Mouse (Mus musculus) frontal cortex, postnatal 25 days (tissue): ENCODE data around the gene Eif3m.
"Not testable (repeated sequence)": the region's sequence is repeated elsewhere in the genome, so short reads cannot be mapped to it uniquely, and the experiment has no call there.

Source experiments
- DNase-seq, 2 experiments: peaks; one replicate each; pipeline ENCODE4 v3.0.0; 2022; ENCODE audit warnings: low spot score in 2 of 2

Gene Eif3m

DNA sequence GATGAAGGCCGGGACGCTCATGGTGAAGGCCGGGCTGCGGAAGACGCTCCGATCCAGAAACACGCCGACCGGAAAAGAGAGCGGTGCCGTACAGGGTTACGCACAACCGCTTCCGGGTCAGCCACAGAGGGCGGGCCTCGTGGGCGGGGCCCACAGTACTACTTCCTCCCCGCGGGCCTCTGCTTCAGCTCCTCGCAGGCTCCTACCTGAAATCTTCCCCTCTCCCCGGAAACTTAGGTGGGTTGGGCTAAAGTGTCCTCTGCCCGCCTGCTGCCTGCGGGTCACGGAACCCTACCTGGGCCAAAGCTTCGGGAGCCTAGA lies at the start of gene Eif3m:
Eif3m (minus strand) TSS at position 114 of the 321 bp plus-strand sequence.
- DNase-seq: peak; percentile 88 to 90

DNA sequence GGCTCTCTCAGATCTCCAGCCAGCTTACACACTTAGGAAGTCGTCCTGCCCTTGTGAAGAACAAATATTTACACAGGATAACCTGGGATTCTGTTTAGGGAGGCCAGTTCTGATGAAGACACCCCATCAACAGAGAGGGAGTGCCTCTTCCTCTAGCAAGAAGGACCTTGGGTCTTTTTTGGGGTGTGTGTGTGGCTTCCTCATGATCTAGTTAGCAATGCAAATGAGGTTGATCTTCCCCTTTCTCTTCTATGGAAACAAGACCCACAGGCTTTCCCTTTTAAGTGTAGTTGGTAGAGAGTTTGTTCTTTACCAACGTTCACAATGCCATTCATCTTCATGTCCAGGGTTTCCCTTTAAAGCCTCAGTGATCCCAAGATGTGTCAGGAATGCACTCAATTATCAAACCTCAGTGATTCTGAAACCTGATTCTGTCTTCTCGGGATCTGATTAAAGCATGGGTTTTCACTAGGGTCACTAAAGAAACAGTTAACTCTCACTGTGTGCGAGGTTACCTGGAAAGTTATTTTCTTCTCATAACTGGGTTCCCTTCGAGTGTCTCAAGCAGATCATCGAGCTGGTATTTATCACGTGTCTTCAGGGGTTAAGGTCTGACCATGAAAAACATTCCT lies 46.0 kb upstream of the Eif3m start:
- no peak for DNase-seq

DNA sequence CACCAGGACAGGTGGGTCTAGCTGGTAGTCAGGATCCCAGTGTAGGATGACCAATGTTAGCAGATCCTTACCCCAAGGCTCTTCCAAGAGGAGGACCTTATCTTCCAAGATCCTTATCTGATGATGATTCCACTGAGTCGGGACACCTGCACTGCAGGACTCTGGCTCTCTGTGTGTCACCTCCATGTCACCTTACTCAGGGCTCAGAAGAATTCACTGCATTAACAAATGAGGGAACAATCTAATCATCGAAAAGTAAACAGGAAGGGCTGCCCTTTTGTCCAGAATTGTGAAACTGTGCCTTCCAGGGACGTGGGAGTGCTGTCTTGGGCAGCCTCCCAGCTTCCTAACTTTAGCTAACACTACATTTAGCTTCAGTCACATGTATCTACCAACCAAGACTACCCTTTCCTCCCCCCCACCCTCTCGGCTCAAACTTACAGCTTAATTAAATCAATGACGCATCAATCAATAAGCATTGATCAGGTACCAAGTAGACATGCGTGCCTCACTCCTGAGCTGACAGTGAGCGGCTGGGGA lies 41.8 kb upstream of the Eif3m start:
- DNase-seq: no peak

DNA sequence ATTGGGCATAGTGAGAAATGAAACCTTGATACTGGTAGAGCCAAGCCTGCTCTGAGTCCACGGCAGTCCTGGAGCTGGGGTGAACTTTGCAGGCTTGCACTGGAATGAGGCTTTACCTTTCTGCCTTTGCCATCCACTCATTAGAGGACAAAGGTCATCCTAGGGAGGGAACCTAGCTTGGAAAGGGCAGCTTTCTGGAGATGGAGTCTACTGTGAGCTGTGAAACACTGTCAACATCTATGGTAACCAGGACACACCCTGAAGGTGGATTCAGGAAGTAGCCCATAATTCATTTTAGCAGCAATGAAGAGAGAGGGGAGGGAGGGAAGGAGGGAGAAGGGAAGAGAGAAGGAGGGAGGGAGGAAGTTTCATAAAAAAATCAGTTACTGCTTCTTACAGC lies 38.6 kb upstream of the Eif3m start:
- no peak for DNase-seq

DNA sequence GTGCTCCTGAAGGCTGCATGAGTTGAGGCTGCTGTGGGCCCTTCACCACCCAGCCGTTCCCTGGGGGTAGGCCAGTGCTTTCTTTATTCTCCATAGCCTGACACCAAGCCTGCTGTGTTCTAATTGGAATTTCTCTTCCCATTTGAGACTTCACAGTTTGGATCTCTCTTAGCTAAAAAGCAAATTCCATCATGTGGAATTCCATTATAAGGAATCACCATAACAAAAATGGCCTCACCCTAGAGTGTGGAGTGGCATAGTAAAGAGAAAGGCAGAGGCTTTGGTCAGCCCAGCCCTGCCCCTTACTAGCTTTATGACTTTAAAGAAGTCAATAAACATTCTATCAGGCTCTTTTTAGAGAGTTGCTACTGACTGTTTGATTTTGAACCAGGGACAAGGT lies 31.4 kb upstream of the Eif3m start:
- DNase-seq: no peak

DNA sequence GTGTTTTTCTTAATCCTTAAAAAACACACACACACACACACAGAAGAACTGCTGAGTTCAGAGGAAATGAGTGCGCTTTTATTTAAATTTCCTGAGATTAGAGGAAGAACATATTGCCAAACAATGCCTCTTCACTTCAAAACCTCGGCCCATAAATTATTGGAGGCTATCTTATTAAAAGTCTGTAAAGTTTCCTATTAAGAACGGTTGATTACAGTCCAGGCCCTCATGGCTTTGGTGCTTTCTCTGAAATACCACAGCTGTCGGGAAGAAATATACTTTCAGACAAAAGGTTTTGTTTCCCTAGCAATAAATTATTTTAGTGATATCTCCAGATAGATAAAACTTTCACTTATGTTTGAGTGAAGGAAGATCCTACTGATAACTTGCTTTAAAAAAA lies 26.3 kb upstream of the Eif3m start:
- no peak for DNase-seq

DNA sequence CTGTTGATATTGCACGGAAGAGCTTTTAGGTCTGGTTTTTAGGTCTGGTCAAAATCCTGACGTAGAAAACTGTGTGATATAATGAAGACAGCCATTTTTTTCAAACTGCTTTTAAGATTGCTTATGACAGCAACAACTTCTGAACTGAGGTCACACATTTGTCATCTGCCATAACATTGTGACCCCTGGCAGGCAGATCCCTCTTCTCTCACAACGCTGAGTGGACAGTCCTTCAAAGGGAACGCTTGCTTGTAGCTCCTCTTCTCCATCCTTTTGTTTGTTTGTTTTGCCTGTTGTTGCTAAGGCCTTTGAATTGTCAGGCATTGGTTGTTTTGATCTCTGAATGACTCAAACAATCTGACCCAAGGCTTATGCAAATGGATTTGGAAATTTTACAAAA lies 24.0 kb upstream of the Eif3m start:
- DNase-seq: no peak

DNA sequence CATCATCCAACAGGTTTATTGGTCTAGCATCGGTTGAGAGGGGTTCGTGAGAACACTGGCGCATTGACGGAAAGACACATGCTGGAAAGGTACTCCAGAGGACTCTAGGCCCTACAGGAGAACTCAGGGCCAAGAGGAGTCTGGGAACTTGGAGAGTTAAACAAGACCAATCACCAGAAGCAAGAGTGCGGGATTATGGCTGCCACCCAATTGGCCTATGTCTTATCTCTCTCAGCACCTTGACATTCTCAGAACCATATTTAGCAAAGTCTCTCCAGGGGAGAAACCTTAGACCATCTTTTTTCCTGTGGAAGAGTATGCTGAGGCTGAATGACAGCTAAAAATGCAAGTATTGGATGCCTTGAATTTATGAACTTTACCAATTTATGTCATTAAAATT lies 22.0 kb upstream of the Eif3m start:
- no peak for DNase-seq

DNA sequence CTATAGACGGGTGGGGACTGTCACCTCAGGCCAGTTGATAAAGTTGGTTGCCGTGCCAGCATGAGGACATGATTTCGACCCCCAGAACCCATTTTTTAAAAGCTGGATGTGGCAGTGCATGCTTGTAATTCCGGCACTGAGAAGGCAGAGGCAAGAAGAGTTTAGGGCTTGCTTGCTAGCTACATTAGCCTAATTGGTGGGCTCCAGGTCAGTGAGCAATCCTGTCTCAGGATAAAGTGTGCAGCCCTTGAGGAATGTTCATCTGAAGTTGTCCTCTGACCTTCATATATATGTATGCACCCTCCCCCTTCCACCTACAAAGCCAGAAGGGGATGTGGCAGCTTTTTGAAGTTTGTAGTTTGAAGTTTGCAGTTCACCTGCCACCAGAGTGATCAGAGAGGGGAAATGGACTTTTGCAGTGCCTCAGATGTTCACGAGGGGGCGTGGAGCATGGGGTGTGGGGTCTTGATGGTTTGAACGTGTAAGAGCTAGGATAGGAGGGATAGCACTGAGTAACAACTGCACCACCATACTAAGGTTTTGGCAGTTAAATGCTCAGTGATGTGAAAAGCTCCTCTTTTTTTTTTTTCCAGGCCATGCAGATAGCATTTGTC lies 21.2 kb upstream of the Eif3m start:
- DNase-seq: no peak

DNA sequence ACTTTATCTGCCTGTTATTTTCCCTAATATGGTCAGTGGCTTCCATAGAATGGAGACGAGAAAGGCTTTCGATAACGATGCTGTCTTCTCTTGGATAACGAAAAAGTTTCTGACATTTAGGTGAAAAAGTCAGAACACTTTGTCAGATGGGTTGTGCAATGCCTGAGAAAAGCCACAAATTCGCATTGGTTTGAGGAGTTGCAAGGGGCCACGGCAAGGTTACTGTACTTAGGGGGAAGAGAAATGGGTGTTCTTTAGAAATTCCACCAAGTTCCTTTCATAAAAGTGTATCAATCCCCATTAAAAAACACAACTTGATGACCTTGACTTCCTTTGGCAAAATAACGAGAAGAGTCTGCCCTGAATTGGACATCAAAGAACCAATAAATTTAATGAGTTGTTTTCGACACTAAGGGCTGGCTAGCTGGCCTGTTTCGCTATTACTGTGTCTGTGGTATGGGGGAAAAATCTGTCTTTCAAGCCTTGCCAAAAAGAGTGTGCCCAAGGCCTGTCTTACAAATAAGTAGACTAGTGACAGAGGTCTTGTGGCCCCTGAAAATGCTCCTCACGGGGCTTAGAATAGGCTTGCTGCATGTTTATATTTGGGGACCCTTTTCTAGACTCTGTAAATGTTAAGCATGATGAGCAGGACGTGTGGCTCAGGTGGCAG lies 19.7 kb upstream of the Eif3m start:
- no peak for DNase-seq

DNA sequence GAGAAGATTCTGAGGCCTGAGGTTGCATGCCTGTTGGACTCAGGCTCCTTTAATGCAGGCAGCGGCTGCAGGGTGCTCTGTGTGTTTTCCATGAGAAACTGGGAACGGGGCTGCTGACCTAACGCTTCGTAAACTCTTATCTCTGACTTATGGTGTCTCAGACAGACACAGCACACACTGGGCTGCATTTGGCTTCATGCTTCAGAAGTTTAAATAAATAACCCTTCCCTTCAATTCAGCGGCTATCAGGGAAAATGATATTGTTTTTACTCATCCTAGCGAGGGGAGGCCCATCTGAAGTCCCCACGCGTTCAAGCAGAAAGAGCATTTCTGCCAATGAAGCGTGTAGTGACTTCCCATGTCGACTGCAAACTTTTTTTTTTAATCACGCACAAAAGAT lies 19.1 kb upstream of the Eif3m start:
- DNase-seq: no peak

DNA sequence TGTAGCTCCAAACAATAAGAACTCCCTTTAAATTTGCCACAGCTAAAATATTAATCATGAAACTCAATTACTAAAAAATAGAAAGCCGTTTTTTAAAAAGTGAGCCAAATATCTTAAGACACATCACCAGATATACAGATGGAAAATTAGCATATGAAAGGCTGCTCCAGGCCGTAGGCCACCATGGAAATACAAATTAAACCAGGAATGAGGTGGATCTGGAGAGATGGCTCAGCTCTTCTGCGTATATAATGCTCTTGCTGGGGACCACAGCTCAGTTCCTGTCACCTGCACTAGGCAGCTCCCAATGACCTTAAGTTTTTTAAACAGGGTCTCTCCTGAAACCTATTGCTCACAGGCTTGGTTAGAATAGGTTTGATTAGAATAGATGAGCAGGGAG lies 17.2 kb upstream of the Eif3m start:
- DNase-seq: no peak

DNA sequence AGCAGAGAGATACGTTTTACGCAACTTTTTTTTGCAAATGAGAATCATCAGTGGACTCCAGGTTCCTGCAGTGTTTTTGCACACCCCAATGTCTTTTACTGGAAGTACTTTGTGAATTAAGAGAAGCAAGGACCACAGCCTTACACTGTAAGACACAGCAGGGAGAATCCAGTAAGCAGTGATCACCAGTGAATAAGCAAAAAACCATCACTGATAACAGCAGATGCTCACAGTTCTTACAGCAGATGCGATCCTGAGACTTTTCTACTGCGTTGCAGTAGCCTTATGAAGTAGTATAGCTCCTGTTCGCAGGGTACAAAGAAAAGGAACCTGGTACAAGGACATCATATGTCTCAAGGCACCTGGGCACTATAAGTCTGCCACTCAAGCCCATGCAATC lies 13.6 kb upstream of the Eif3m start:
- DNase-seq: no peak

DNA sequence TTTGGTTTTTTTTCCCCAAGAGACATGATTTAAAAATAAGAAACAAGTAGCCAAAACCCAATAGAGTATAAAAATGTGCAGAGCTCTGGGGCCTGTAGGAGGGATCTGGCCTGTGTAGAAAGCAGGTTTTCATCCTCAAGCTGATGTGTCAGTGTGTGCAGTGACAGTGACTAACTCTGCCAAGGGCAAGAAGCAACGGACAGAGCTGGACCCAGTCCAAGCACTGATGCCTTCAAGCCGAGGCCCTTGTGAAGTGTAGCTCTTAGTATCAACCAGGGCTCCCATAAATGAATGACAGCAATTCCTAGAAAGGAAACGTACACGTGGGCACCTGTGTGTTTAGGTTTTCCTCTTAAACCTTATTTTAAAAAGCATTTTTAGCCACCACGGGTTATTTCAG lies 11.9 kb upstream of the Eif3m start:
- DNase-seq: no peak

DNA sequence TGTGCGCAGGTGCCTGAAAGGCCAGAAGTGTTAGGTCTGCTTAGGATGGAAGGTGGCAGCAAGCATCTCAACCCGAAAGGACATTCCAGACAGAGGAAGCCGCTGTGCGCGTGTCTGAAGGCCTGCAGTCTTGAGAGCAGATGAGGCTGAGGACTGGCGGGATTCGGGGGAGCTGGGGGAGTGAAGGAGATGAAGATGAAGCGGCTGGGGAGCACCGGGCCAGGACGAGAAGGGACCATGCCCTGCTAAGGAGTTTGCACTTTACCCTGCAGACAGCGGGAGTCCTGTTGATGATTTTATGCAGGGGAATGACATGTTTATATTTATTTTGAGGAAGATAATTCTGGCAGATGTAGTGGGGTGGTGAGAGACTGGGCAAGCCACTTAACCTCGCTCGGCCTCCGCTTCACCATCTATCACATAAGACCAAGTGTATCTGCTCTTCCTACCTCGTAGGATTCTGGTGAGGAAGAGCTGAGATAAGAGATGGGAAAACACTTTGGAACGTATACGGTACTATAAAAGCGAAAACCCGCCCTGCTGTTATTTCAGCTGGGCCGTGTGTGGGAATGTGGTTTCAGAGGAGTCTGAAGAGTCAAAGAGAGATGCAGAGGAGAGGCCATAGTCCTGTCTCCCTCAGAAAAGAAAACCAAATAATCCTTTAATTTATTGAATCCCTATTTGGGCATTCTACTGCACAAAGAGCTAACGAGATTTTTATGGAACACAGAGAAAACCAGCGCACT lies 10.2 kb upstream of the Eif3m start:
- no peak for DNase-seq

DNA sequence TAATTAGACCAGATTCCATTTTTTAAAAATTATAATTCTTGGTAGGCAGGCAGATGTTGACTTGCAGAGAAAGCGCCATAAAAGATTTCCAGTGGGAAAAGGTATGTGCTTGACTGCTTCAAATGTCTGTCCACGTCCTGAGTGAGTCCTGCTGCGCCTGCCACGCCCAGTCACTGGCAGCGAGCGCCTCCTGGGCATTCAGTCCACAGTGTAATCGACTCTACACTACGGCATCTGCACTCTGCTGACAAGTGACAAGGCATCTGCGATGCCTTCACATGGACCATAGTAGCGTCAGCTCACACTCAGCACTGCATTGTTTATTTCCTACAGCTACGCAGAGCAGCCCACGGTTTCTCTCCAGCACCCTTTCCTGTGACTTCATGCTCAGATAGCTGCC lies 8.7 kb upstream of the Eif3m start:
- not testable (repeated sequence) for DNase-seq

DNA sequence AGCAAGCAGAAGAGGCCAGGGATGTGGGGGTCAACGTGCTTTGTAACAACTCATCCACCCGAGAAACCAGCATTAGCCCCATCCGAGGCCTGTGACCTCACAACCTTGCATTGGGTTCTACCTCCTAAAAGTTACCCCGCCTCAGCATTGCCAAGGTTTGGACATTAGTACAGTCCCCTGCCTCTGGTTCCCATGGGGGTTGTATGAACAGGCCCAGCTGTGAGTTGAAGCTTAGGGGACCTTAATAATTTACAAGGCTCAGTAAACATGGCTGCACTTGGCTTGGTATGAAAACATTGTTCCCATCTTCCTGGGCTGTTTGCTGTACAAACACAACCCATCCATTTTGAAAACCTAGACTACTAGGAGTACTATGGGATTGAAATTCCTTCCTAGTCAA lies 6.9 kb upstream of the Eif3m start:
- DNase-seq: no peak

DNA sequence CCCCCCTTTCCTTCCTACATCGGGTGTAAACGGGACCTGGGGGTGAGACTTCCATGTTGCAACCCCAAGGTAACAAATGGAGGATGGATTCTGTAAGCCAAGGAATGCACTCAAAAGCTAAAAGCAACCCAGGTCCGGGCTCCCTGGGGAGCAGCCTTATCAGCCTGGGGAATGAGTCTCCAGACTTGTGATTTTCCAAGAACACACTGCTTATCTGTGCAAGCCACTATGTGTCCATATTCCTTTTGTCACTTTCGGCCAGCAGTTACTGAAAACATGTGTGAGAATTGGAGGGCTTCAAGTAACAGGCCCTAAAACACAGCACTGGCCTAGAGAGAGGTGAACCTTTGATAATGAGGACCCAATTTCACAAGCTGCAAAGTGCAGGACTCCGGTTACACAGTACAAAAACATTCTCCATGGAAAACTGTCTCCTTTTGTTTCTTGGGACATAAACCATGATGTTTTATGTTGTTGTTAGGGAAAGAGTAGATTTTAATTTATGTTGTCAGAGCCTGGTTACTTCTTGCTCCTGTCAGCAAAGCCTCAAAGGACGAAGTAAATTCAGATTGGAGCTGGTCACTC lies 6.2 kb upstream of the Eif3m start:
- no peak for DNase-seq

DNA sequence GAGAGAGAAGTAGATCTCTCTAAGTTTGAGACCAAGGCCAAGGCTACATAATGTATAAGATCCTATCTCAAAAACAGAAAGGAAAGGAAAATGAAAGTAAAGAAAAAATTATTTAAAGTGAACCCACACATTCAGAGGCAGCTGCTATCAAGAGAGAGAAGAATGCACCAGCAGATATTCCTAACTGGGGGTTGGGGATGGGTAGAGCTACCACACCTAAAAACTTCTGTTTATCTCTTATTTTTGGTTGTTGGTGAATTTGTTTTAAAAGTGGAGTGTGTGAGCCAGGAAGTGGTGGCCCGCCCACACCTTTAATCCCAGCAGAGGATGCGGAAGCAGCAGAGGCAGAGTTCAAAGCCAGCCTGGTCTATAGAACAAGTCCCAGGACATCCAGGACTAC lies 5.0 kb upstream of the Eif3m start:
- DNase-seq: no peak

DNA sequence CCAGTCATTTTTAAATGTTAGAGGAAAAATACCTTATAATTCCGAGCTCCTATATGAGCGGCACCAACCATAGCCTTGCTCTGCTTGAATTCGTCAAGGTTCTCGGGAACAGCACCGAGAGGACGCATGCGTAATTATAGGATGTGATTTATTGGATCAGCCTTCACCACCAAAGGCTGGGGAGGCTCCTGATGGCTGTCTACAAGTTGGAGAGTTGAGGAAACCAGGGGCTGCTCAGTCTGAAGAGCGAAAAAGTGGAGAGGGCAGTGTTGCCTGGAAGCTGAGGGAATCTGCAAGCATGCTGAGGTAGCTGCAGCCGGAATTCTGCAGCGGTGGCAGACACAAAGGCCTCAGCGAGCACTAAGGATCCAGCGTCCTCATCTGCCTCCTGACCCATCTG lies 4.4 kb upstream of the Eif3m start:
- no peak for DNase-seq

DNA sequence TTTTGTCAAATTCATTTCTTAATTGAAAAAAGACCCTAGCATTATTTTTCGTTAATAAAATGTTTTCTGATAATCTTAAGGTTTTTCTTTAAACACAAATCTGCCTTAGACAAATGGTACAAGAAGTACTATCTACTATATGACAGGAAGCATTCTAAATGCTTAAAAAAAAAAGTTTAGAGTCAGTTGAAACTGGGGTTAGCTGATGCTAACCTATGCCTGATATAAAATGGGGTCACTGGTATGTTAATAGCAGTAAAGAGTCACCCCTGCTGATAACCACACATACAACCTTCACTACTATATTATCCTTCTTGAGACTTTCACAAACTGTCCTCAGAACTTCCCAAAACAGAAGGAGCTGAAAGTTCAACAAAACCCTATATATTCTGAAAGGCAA lies 2.6 kb upstream of the Eif3m start:
- DNase-seq: no peak

DNA sequence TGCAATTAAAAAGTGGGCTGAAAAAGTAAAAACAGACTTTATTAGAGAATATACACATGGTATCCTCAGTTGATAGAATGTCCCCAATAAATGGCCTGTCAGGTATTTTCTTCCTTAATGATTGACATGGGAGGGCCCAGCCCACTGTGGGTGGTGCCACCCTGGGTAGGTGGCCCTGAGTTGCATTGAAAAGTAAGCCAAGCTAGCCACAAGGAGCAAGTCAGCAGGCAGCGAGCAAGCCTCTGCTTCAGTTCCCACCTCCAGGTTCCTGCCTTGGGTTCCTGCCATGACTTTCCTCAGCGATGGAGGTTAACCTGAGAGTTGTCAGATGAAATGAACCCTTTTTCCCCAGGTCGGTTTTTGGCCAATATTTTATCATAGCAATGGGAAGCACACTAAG lies 922 bp upstream of the Eif3m start:
- no peak for DNase-seq
